ENCODE assay signal across 14 mouse cellular contexts in genomic region chr19:17392866-17393265, GRCm38 (mm10). TPM values are rescaled to one million over a fixed set of nuclear protein-coding genes. Genes with fewer than 3 reads are reported as not detected.
DNase-seq lines count a peak whose midpoint lies in the region; ATAC-seq lines count a peak whose summit lies in the region.
"Had no signal": no experiment of that assay in that cellular context is flagged by ENCODE, and none has a peak within 500 bp of the region (broad histone marks: within the 10 kb centered on the region; RNA-seq: fewer than 3 reads in every experiment).

No protein-coding gene starts in this region.

- no peak overlapping the region for H3K27ac ChIP-seq in kidney, embryonic 15.5 days
- H3K27ac ChIP-seq in embryonic facial prominence, embryonic 14.5 days (replicated peaks; ENCODE audit: low read depth, low read length), result no peak overlapping the region
- H3K27ac ChIP-seq in liver, embryonic 15.5 days (replicated peaks), result no peak overlapping the region
- H3K27ac ChIP-seq: macrophage had no signal

- no peak overlapping the region; the same call in 1 of the 2 replicates for H3K4me3 ChIP-seq in kidney, embryonic 15.5 days (replicated peaks)
- H3K4me3 ChIP-seq in embryonic facial prominence, embryonic 14.5 days (ENCODE audit: low read depth, low read length), result 0 out of 2 replicates have a peak overlapping the region, but pooled peaks have one; percentile 91
- no peak overlapping the region for H3K4me3 ChIP-seq in liver, embryonic 15.5 days (replicated peaks)

- H3K36me3 ChIP-seq in kidney, embryonic 15.5 days, result peaks cover 11% of the 10 kb centered on the region
- H3K36me3 ChIP-seq in embryonic facial prominence, embryonic 14.5 days (ENCODE audit: control insufficient read depth, insufficient read depth, low read length), result peaks cover 10% of the 10 kb centered on the region; the same call in 1 of the 2 replicates
- peaks cover 19% of the 10 kb centered on the region for H3K36me3 ChIP-seq in liver, embryonic 15.5 days (replicated peaks)

- 9% methylated on average over 3 of the region's 3 CpGs for WGBS in kidney, embryonic 15.5 days
- 6% methylated on average over 3 of the region's 3 CpGs for WGBS in embryonic facial prominence, embryonic 14.5 days
- WGBS in liver, embryonic 15.5 days (ENCODE audit: insufficient replicate concordance), result 28% methylated on average over 3 of the region's 3 CpGs

- H3K4me2 ChIP-seq in kidney, embryonic 15.5 days, result peak overlapping the region; percentile 70
- peak overlapping the region; percentile 55 for H3K4me2 ChIP-seq in embryonic facial prominence, embryonic 14.5 days (ENCODE audit: low read depth, low read length)
- H3K4me2 ChIP-seq in liver, embryonic 15.5 days, result peak overlapping the region; percentile 82

- H3K4me1 ChIP-seq in kidney, embryonic 15.5 days, result peaks cover 21% of the 10 kb centered on the region
- peaks cover 8% of the 10 kb centered on the region for H3K4me1 ChIP-seq in embryonic facial prominence, embryonic 14.5 days (ENCODE audit: control insufficient read depth, insufficient read depth, low read length)
- peaks cover 42% of the 10 kb centered on the region for H3K4me1 ChIP-seq in liver, embryonic 15.5 days (replicated peaks)

- DNase-seq in embryo, embryonic 10.5 days (ENCODE audit: low spot score), result peak; percentile 8
- DNase-seq in embryo, embryonic 11 days, result no peak
- no peak for DNase-seq in kidney, postnatal 4 days
- peak; percentile 55 for DNase-seq in embryonic facial prominence, embryonic 14.5 days (ENCODE audit: low spot score)
- no peak for DNase-seq in retina, embryonic 14.5 days (ENCODE audit: low spot score)
- DNase-seq in left cerebral cortex, adult 18-20 months (ENCODE audit: low spot score in 2 of 2), result no peak
- DNase-seq: adrenal gland, adult 2 months; gastrocnemius, postnatal 25 days; kidney, adult 18-20 months; thymus, postnatal 25 days had no signal

- peaks cover 10% of the 10 kb centered on the region; the same call in 1 of the 2 replicates for H3K27me3 ChIP-seq in kidney, embryonic 15.5 days
- H3K27me3 ChIP-seq in embryonic facial prominence, embryonic 14.5 days (replicated peaks; ENCODE audit: control insufficient read depth, insufficient read depth, low read length), result no peaks in the 10 kb centered on the region
- H3K27me3 ChIP-seq in liver, embryonic 15.5 days, result peaks cover 7% of the 10 kb centered on the region; the same call in 1 of the 2 replicates

- no peak for ATAC-seq in kidney, embryonic 15.5 days (replicated peaks; ENCODE audit: low FRiP score)
- peak; percentile 20; the same call in 1 of the 2 replicates for ATAC-seq in embryonic facial prominence, embryonic 14.5 days (ENCODE audit: low read depth)
- ATAC-seq in liver, embryonic 15.5 days (ENCODE audit: insufficient read depth), result no peak

- no peaks in the 10 kb centered on the region for H3K9me3 ChIP-seq in kidney, embryonic 15.5 days (replicated peaks)
- no peaks in the 10 kb centered on the region for H3K9me3 ChIP-seq in embryonic facial prominence, embryonic 14.5 days (ENCODE audit: control insufficient read depth, low read length)
- no peaks in the 10 kb centered on the region for H3K9me3 ChIP-seq in liver, embryonic 15.5 days (replicated peaks)
- H3K9me3 ChIP-seq: G1E had no signal

- no peak overlapping the region for H3K9ac ChIP-seq in kidney, embryonic 15.5 days
- H3K9ac ChIP-seq in embryonic facial prominence, embryonic 14.5 days (ENCODE audit: low read depth, low read length), result no peak overlapping the region
- H3K9ac ChIP-seq in liver, embryonic 15.5 days, result no peak overlapping the region

RNA-seq across cellular contexts. Expression of gene Rfk, which starts 1.0 kb away (rescaled TPM):
- 76.8 and 85.6 TPM in 2 replicates for polyA plus RNA-seq in kidney, embryonic 15.5 days (2015; fragmentation: Nextera tagmentation; extraction: Ambion mirVana)
- 64.7 and 68.8 TPM in 2 replicates for polyA plus RNA-seq in embryonic facial prominence, embryonic 14.5 days (2014; fragmentation: Nextera tagmentation; extraction: Ambion mirVana)
- polyA plus RNA-seq in liver, embryonic 15.5 days (2015; fragmentation: Nextera tagmentation; extraction: Ambion mirVana), result 55.3 and 58.4 TPM in 2 replicates
- 10 to 100 TPM; 61.8 to 67.4 TPM for total RNA-seq in left cerebral cortex, adult 18-20 months (2021)

RNA-seq across cellular contexts. Expression of gene Gcnt1, which starts 20.2 kb away (rescaled TPM):
- 27.6 and 29.6 TPM in 2 replicates for polyA plus RNA-seq in kidney, embryonic 15.5 days (2015; fragmentation: Nextera tagmentation; extraction: Ambion mirVana)
- polyA plus RNA-seq in embryonic facial prominence, embryonic 14.5 days (2014; fragmentation: Nextera tagmentation; extraction: Ambion mirVana), result 7.6 and 7.8 TPM in 2 replicates
- 18.5 and 19.0 TPM in 2 replicates for polyA plus RNA-seq in liver, embryonic 15.5 days (2015; fragmentation: Nextera tagmentation; extraction: Ambion mirVana)
- 1 to 10 TPM; 2.6 to 3.1 TPM for total RNA-seq in left cerebral cortex, adult 18-20 months (2021)

Comparison
In these comparisons a context has a peak if more than half of its experiments do, and no peak if none do; other contexts are left out.
1. DNase-seq: peak in embryo, embryonic 10.5 days (single experiment) and embryonic facial prominence, embryonic 14.5 days (single experiment); none in embryo, embryonic 11 days (single experiment), kidney, postnatal 4 days (0 of 2), retina, embryonic 14.5 days (single experiment) and left cerebral cortex, adult 18-20 months (0 of 2).
2. Peak in every context shown above with its lines, with median percentiles within 50 percentile points of each other: H3K4me2 ChIP-seq.